Mouse (Mus musculus): ENCODE measurements around the gene Zfp960. TPM values are rescaled to one million over a fixed set of nuclear protein-coding genes. Genes with fewer than 3 reads are reported as not detected.
A peak's percentile ranks its signal among the peaks of the same experiment; 100 is the strongest.
"Not testable (repeated sequence)": the region's sequence is repeated elsewhere in the genome, so short reads cannot be mapped to it uniquely, and the experiment has no call there.

Zfp960 gene
- 23.3 and 25.6 TPM in 2 replicates for polyA plus RNA-seq (2011; ENCODE audit: insufficient read depth, insufficient read length, low read depth, missing spikeins)

GRCm38 (mm10) chr17:17063628-17064494 lies at the start of gene Zfp960:
Zfp960 (plus strand) TSS chr17:17064113.
- H3K9me3 ChIP-seq (replicated peaks; ENCODE audit: control insufficient read depth, insufficient read depth, low read length, poor library complexity, severe bottlenecking); H3K4me1 ChIP-seq (ENCODE audit: control insufficient read depth, insufficient read depth, low read length); H3K27me3 ChIP-seq (ENCODE audit: control insufficient read depth, insufficient read depth, low read length, poor library complexity, severe bottlenecking); H3K36me3 ChIP-seq (ENCODE audit: control insufficient read depth, insufficient read depth, low read length, poor library complexity, severe bottlenecking): not testable (repeated sequence)
- Histone ChIP-seq H3K27ac (ENCODE audit: insufficient read depth, low read length) (peak within 1 kb of the TSS; percentile 22), H3K4me3 (ENCODE audit: low read depth, low read length) (peak within 1 kb of the TSS; percentile 79), H3K9ac (ENCODE audit: low read depth, poor library complexity, severe bottlenecking) (peak within 1 kb of the TSS; percentile 81)
- TF ChIP-seq POLR2A (IDR thresholded peaks at IDR 0.05; ENCODE audit: insufficient read depth, low read length) = peak; percentile 35

- not testable (repeated sequence) for H3K27me3 ChIP-seq (ENCODE audit: control insufficient read depth, insufficient read depth, low read length, poor library complexity, severe bottlenecking); H3K4me1 ChIP-seq (ENCODE audit: control insufficient read depth, insufficient read depth, low read length); H3K36me3 ChIP-seq (ENCODE audit: control insufficient read depth, insufficient read depth, low read length, poor library complexity, severe bottlenecking); H3K4me3 ChIP-seq (ENCODE audit: low read depth, low read length); H3K27ac ChIP-seq (ENCODE audit: insufficient read depth, low read length); H3K9me3 ChIP-seq (replicated peaks; ENCODE audit: control insufficient read depth, insufficient read depth, low read length, poor library complexity, severe bottlenecking); H3K9ac ChIP-seq (ENCODE audit: low read depth, poor library complexity, severe bottlenecking)
These were observed 45.8 kb upstream of the Zfp960 start for GRCm38 (mm10) chr17:17018071-17018470.

GRCm38 (mm10) chr17:17059566-17059965 lies 4.3 kb upstream of the Zfp960 start:
- not testable (repeated sequence) for H3K27ac ChIP-seq (ENCODE audit: insufficient read depth, low read length); H3K36me3 ChIP-seq (ENCODE audit: control insufficient read depth, insufficient read depth, low read length, poor library complexity, severe bottlenecking); H3K9me3 ChIP-seq (replicated peaks; ENCODE audit: control insufficient read depth, insufficient read depth, low read length, poor library complexity, severe bottlenecking); H3K4me3 ChIP-seq (ENCODE audit: low read depth, low read length); H3K9ac ChIP-seq (ENCODE audit: low read depth, poor library complexity, severe bottlenecking); H3K27me3 ChIP-seq (ENCODE audit: control insufficient read depth, insufficient read depth, low read length, poor library complexity, severe bottlenecking); H3K4me1 ChIP-seq (ENCODE audit: control insufficient read depth, insufficient read depth, low read length)

- H3K27me3 ChIP-seq (ENCODE audit: control insufficient read depth, insufficient read depth, low read length, poor library complexity, severe bottlenecking); H3K4me3 ChIP-seq (ENCODE audit: low read depth, low read length); H3K27ac ChIP-seq (ENCODE audit: insufficient read depth, low read length); H3K36me3 ChIP-seq (ENCODE audit: control insufficient read depth, insufficient read depth, low read length, poor library complexity, severe bottlenecking); H3K4me1 ChIP-seq (ENCODE audit: control insufficient read depth, insufficient read depth, low read length); H3K9me3 ChIP-seq (replicated peaks; ENCODE audit: control insufficient read depth, insufficient read depth, low read length, poor library complexity, severe bottlenecking); H3K9ac ChIP-seq (ENCODE audit: low read depth, poor library complexity, severe bottlenecking): not testable (repeated sequence)
These were observed 57.1 kb downstream of the Zfp960 start, which contains the start of gene Zfp97 for GRCm38 (mm10) chr17:17120830-17121502. Zfp97 (plus strand) TSS chr17:17121415.

Other genes with a start within 250 kb of the Zfp960 start
- 14.8 and 18.6 TPM in 2 replicates for gene Zfp97, start 57.3 kb downstream of the Zfp960 start, polyA plus RNA-seq (2011; ENCODE audit: insufficient read depth, insufficient read length, low read depth, missing spikeins)